Mouse (Mus musculus): ENCODE results near the gene Plpp7. TPM values are rescaled to one million over a fixed set of nuclear protein-coding genes. Genes with fewer than 3 reads are reported as not detected.
A peak's percentile ranks its signal among the peaks of the same experiment; 100 is the strongest.

Gene Plpp7
- polyA plus RNA-seq, 1 experiment: not detected

- WGBS: 45% methylated on average over 7 of the region's 7 CpGs
- Histone ChIP-seq H3K4me1 (ENCODE audit: control insufficient read depth, insufficient read depth, low read length) (peaks cover 34% of the 10 kb centered on the region), H3K27ac (ENCODE audit: insufficient read depth, low read depth, low read length) (no peak overlapping the region), H3K4me3 (ENCODE audit: insufficient read depth, low read depth, low read length) (no peak overlapping the region)
- TF ChIP-seq CTCF (IDR thresholded peaks at IDR 0.05; ENCODE audit: insufficient read depth, low read depth, low read length): no peak
- TF ChIP-seq POLR2A (IDR thresholded peaks at IDR 0.05; ENCODE audit: insufficient read depth, low read depth, low read length): no peak
Observed at GRCm38 (mm10) chr2:32104122-32104521, 8.8 kb downstream of the Plpp7 start.

GRCm38 (mm10) chr2:32105117-32105913 is 10.0 kb downstream of the Plpp7 start:
- Histone ChIP-seq H3K4me1 (ENCODE audit: control insufficient read depth, insufficient read depth, low read length) (peaks cover 32% of the 10 kb centered on the region), H3K27ac (ENCODE audit: insufficient read depth, low read depth, low read length) (0 out of 2 replicates have a peak overlapping the region, but pooled peaks have one; percentile 16), H3K4me3 (ENCODE audit: insufficient read depth, low read depth, low read length) (no peak overlapping the region)
- TF ChIP-seq POLR2A (IDR thresholded peaks at IDR 0.05; ENCODE audit: insufficient read depth, low read depth, low read length) (no peak), CTCF (IDR thresholded peaks at IDR 0.05; ENCODE audit: insufficient read depth, low read depth, low read length) (no peak)
- WGBS: 51% methylated on average over 16 of the region's 16 CpGs

GRCm38 (mm10) chr2:32105930-32106329 is 10.6 kb downstream of the Plpp7 start:
- H3K4me1 ChIP-seq (ENCODE audit: control insufficient read depth, insufficient read depth, low read length): peaks cover 32% of the 10 kb centered on the region
- WGBS: 91% methylated on average over 7 of the region's 7 CpGs
- no peak for TF ChIP-seq CTCF (IDR thresholded peaks at IDR 0.05; ENCODE audit: insufficient read depth, low read depth, low read length)
- TF ChIP-seq POLR2A (IDR thresholded peaks at IDR 0.05; ENCODE audit: insufficient read depth, low read depth, low read length): no peak
- no peak overlapping the region for H3K27ac ChIP-seq (ENCODE audit: insufficient read depth, low read depth, low read length)
- no peak overlapping the region for H3K4me3 ChIP-seq (ENCODE audit: insufficient read depth, low read depth, low read length)

- H3K27ac ChIP-seq (ENCODE audit: insufficient read depth, low read depth, low read length): no peak overlapping the region
- WGBS: 88% methylated on average over 1 of the region's 1 CpGs
- 0 out of 2 replicates have a peak, but pooled peaks cover under 1% of the 10 kb centered on the region for H3K4me1 ChIP-seq (ENCODE audit: control insufficient read depth, insufficient read depth, low read length)
- TF ChIP-seq POLR2A (IDR thresholded peaks at IDR 0.05; ENCODE audit: insufficient read depth, low read depth, low read length) (no peak), CTCF (IDR thresholded peaks at IDR 0.05; ENCODE audit: insufficient read depth, low read depth, low read length) (no peak)
- no peak overlapping the region for H3K4me3 ChIP-seq (ENCODE audit: insufficient read depth, low read depth, low read length)
Observed at GRCm38 (mm10) chr2:32111268-32111667, 15.9 kb downstream of the Plpp7 start.

- H3K27ac ChIP-seq (ENCODE audit: insufficient read depth, low read depth, low read length): no peak overlapping the region
- TF ChIP-seq POLR2A (IDR thresholded peaks at IDR 0.05; ENCODE audit: insufficient read depth, low read depth, low read length): no peak
- TF ChIP-seq CTCF (IDR thresholded peaks at IDR 0.05; ENCODE audit: insufficient read depth, low read depth, low read length): no peak
- no peaks in the 10 kb centered on the region for H3K4me1 ChIP-seq (ENCODE audit: control insufficient read depth, insufficient read depth, low read length)
- no peak overlapping the region for H3K4me3 ChIP-seq (ENCODE audit: insufficient read depth, low read depth, low read length)
- WGBS: 74% methylated on average over 2 of the region's 2 CpGs
Observed at GRCm38 (mm10) chr2:32112548-32112947, 17.2 kb downstream of the Plpp7 start.

- 96% methylated on average over 4 of the region's 4 CpGs for WGBS
- no peak for TF ChIP-seq CTCF (IDR thresholded peaks at IDR 0.05; ENCODE audit: insufficient read depth, low read depth, low read length)
- no peak for TF ChIP-seq POLR2A (IDR thresholded peaks at IDR 0.05; ENCODE audit: insufficient read depth, low read depth, low read length)
Observed at GRCm38 (mm10) chr2:32115851-32116268, 20.5 kb downstream of the Plpp7 start.

GRCm38 (mm10) chr2:32119802-32120750 is 24.7 kb downstream of the Plpp7 start:
- Histone ChIP-seq H3K4me3 (ENCODE audit: insufficient read depth, low read depth, low read length) (no peak overlapping the region), H3K27ac (ENCODE audit: insufficient read depth, low read depth, low read length) (no peak overlapping the region), H3K4me1 (ENCODE audit: control insufficient read depth, insufficient read depth, low read length) (0 out of 2 replicates have a peak, but pooled peaks cover 4% of the 10 kb centered on the region)
- TF ChIP-seq CTCF (IDR thresholded peaks at IDR 0.05; ENCODE audit: insufficient read depth, low read depth, low read length) (no peak), POLR2A (IDR thresholded peaks at IDR 0.05; ENCODE audit: insufficient read depth, low read depth, low read length) (no peak)
- 88% methylated on average over 20 of the region's 20 CpGs for WGBS

More at GRCm38 (mm10) chr2:32115851-32116268, 20.5 kb downstream of the Plpp7 start:
- H3K4me3 ChIP-seq (ENCODE audit: insufficient read depth, low read depth, low read length): no peak overlapping the region
- no peak overlapping the region for H3K27ac ChIP-seq (ENCODE audit: insufficient read depth, low read depth, low read length)
- H3K4me1 ChIP-seq (ENCODE audit: control insufficient read depth, insufficient read depth, low read length): no peaks in the 10 kb centered on the region

GRCm38 (mm10) chr2:32121150-32121549 is 25.8 kb downstream of the Plpp7 start:
- Histone ChIP-seq H3K4me3 (ENCODE audit: insufficient read depth, low read depth, low read length) (no peak overlapping the region), H3K27ac (ENCODE audit: insufficient read depth, low read depth, low read length) (no peak overlapping the region), H3K4me1 (ENCODE audit: control insufficient read depth, insufficient read depth, low read length) (0 out of 2 replicates have a peak, but pooled peaks cover 4% of the 10 kb centered on the region)
- WGBS: 81% methylated on average over 5 of the region's 5 CpGs
- TF ChIP-seq POLR2A (IDR thresholded peaks at IDR 0.05; ENCODE audit: insufficient read depth, low read depth, low read length) (no peak), CTCF (IDR thresholded peaks at IDR 0.05; ENCODE audit: insufficient read depth, low read depth, low read length) (no peak)
